Mouse (Mus musculus) heart, postnatal 0 days (tissue): ENCODE measurements around the gene Fgfr2. TPM values are rescaled to one million over a fixed set of nuclear protein-coding genes. Genes with fewer than 3 reads are reported as not detected.

Experiments used
- ATAC-seq: fragments of 200-750 bp; cut with Nextera tagmentation; 2 replicates; pipeline ENCODE4 v1.8.0; 2017; ENCODE audit warnings: low read depth, moderate number of reproducible peaks, moderate library complexity; ENCODE audit not compliant: insufficient read depth
- DNase-seq: peaks from one replicate; pipeline ENCODE4 v3.0.0-alpha.2; 2016; ENCODE audit warnings: low spot score
- H3K27ac ChIP-seq: fragments of 300-500 bp; sonication (generic); 2 replicates; pipeline ENCODE4 v1.5.1; 2014; ENCODE audit warnings: low read depth, mild to moderate bottlenecking
- H3K27me3 ChIP-seq: fragments of 300-500 bp; sonication (generic); 2 replicates; pipeline ENCODE4 v1.6.1; 2014; ENCODE audit warnings: low read length, mixed read lengths; ENCODE audit not compliant: control insufficient read depth, insufficient read depth
- H3K36me3 ChIP-seq: fragments of 300-500 bp; sonication (generic); replicated peaks from 2 replicates; pipeline ENCODE4 v1.6.1; 2014; ENCODE audit warnings: low read length, mixed read lengths; ENCODE audit not compliant: control insufficient read depth, insufficient read depth
- H3K4me1 ChIP-seq: fragments of 300-500 bp; sonication (generic); 2 replicates; pipeline ENCODE4 v1.6.1; 2014; ENCODE audit warnings: antibody characterized with exemption; ENCODE audit not compliant: control insufficient read depth, insufficient read depth
- H3K4me2 ChIP-seq: fragments of 300-500 bp; sonication (generic); 2 replicates; pipeline ENCODE4 v1.6.1; 2014; ENCODE audit warnings: low read depth, mild to moderate bottlenecking, low read length, moderate library complexity
- H3K4me3 ChIP-seq: fragments of 300-500 bp; sonication (generic); 2 replicates; pipeline ENCODE4 v1.5.1; 2014; ENCODE audit warnings: low read depth, low read length
- H3K9ac ChIP-seq: fragments of 300-500 bp; sonication (generic); replicated peaks from 2 replicates; pipeline ENCODE4 v1.6.1; 2014; ENCODE audit warnings: low read depth, low read length, mixed read lengths
- H3K9me3 ChIP-seq: fragments of 300-500 bp; sonication (generic); replicated peaks from 2 replicates; pipeline ENCODE4 v1.6.1; 2016; ENCODE audit warnings: low read length; ENCODE audit not compliant: control insufficient read depth
- CTCF ChIP-seq: IDR thresholded peaks from 2 replicates; pipeline ENCODE4 v1.5.1; 2016; ENCODE audit warnings: antibody characterized with exemption, control low read depth, low read depth
- EP300 ChIP-seq: IDR thresholded peaks from 2 replicates; pipeline ENCODE4 v1.6.1; 2016; ENCODE audit warnings: antibody characterized with exemption, low read depth
- WGBS: fragments of 180-500 bp; shearing (Covaris S2); extraction: QIAGEN DNeasy Blood & Tissue Kit; methylation state at CpG from one replicate; pipeline ENCODE4 v1.1.7; 2014; 5-methylcytosine and 5-hydroxymethylcytosine counted together
- polyA plus RNA-seq: library from polyadenylated mRNA; unstranded; fragments of >200 nt; fragmentation: Nextera tagmentation; extraction: Ambion mirVana; gene quantifications from 2 replicates; pipeline ENCODE4 v1.2.1, GENCODE M21; 2015
- total RNA-seq: library from RNA; depleted of rRNA; stranded (reverse); fragments of >200 nt; gene quantifications from 2 replicates; pipeline ENCODE4 v1.2.3, GENCODE M21; 2014; ENCODE audit warnings: low replicate concordance

Fgfr2 gene
- total and polyA plus RNA-seq, 2 experiments from 2014 or later, result 3.8 to 11.5 TPM

- Histone ChIP-seq H3K4me1 (peaks cover 7% of the 10 kb centered on the region), H3K27me3 (peaks cover 34% of the 10 kb centered on the region), H3K4me2 (no peak overlapping the region), H3K27ac (no peak overlapping the region), H3K4me3 (no peak overlapping the region), H3K9me3 (no peaks in the 10 kb centered on the region), H3K9ac (no peak overlapping the region), H3K36me3 (no peaks in the 10 kb centered on the region)
- DNase-seq (no peak), ATAC-seq (no peak)
- TF ChIP-seq EP300 (no peak), CTCF (no peak)
- WGBS, result 70% methylated on average over 2 of the region's 2 CpGs
These were observed 529.4 kb downstream of the Fgfr2 start for GRCm38 (mm10) chr7:132593762-132594161.

GRCm38 (mm10) chr7:132589610-132590009, 533.5 kb downstream of the Fgfr2 start:
- H3K36me3 ChIP-seq, result no peaks in the 10 kb centered on the region
- no peak for ATAC-seq
- TF ChIP-seq CTCF (no peak), EP300 (no peak)
- H3K4me3 ChIP-seq, result no peak overlapping the region
- no peaks in the 10 kb centered on the region for H3K9me3 ChIP-seq
- WGBS, result 56% methylated on average over 5 of the region's 5 CpGs
- DNase-seq, result no peak
- 0 out of 2 replicates have a peak, but pooled peaks cover 5% of the 10 kb centered on the region for H3K4me1 ChIP-seq
- H3K9ac ChIP-seq, result no peak overlapping the region
- no peaks in the 10 kb centered on the region for H3K27me3 ChIP-seq
- no peak overlapping the region for H3K4me2 ChIP-seq
- H3K27ac ChIP-seq, result no peak overlapping the region

- TF ChIP-seq EP300 (no peak), CTCF (no peak)
- Histone ChIP-seq H3K9me3 (no peaks in the 10 kb centered on the region), H3K4me2 (no peak overlapping the region), H3K4me1 (0 out of 2 replicates have a peak, but pooled peaks cover 5% of the 10 kb centered on the region), H3K4me3 (no peak overlapping the region), H3K36me3 (no peaks in the 10 kb centered on the region), H3K27ac (no peak overlapping the region), H3K9ac (no peak overlapping the region), H3K27me3 (no peaks in the 10 kb centered on the region)
- 55% methylated on average over 5 of the region's 5 CpGs for WGBS
- no peak for ATAC-seq
- no peak for DNase-seq
These were observed 536.0 kb downstream of the Fgfr2 start for GRCm38 (mm10) chr7:132587167-132587566.

- H3K9ac ChIP-seq, result no peak overlapping the region
- no peaks in the 10 kb centered on the region for H3K27me3 ChIP-seq
- ATAC-seq (no peak), DNase-seq (no peak)
- H3K9me3 ChIP-seq, result no peaks in the 10 kb centered on the region
- H3K27ac ChIP-seq, result no peak overlapping the region
- WGBS, result 30% methylated on average over 3 of the region's 3 CpGs
- TF ChIP-seq CTCF (no peak), EP300 (no peak)
- H3K4me1 ChIP-seq, result 0 out of 2 replicates have a peak, but pooled peaks cover 5% of the 10 kb centered on the region
- H3K4me3 ChIP-seq, result no peak overlapping the region
- no peak overlapping the region for H3K4me2 ChIP-seq
- no peaks in the 10 kb centered on the region for H3K36me3 ChIP-seq
These were observed 537.3 kb downstream of the Fgfr2 start for GRCm38 (mm10) chr7:132585695-132586491.

- no peak overlapping the region for H3K4me2 ChIP-seq
- no peak overlapping the region for H3K4me3 ChIP-seq
- TF ChIP-seq EP300, result no peak
- no peak overlapping the region for H3K9ac ChIP-seq
- no peaks in the 10 kb centered on the region for H3K27me3 ChIP-seq
- no peak overlapping the region for H3K27ac ChIP-seq
- WGBS, result 86% methylated on average over 2 of the region's 2 CpGs
- no peaks in the 10 kb centered on the region for H3K36me3 ChIP-seq
- ATAC-seq (no peak), DNase-seq (no peak)
- H3K9me3 ChIP-seq, result no peaks in the 10 kb centered on the region
- 0 out of 2 replicates have a peak, but pooled peaks cover 9% of the 10 kb centered on the region for H3K4me1 ChIP-seq
These were observed 541.7 kb downstream of the Fgfr2 start for GRCm38 (mm10) chr7:132581441-132581840.
